Mouse (Mus musculus) kidney, embryonic 16.5 days (tissue): ENCODE data around the gene Cntn2. TPM values are rescaled to one million over a fixed set of nuclear protein-coding genes. Genes with fewer than 3 reads are reported as not detected.

Experiments
- ATAC-seq: fragments of 200-750 bp; cut with Nextera tagmentation; 2 replicates; pipeline ENCODE4 v1.8.0; 2017; ENCODE audit warnings: moderate TSS enrichment; ENCODE audit not compliant: low FRiP score, low TSS enrichment
- H3K27ac ChIP-seq: fragments of 300-500 bp; sonication (generic); 2 replicates; pipeline ENCODE4 v1.5.1; 2014; ENCODE audit warnings: low read length
- H3K27me3 ChIP-seq: fragments of 300-500 bp; sonication (generic); 2 replicates; pipeline ENCODE4 v1.6.1; 2014; ENCODE audit warnings: low read length, control low read depth, mixed read lengths; ENCODE audit not compliant: insufficient read depth
- H3K36me3 ChIP-seq: fragments of 300-500 bp; sonication (generic); 2 replicates; pipeline ENCODE4 v1.6.1; 2014; ENCODE audit warnings: low read length, control low read depth, mixed read lengths; ENCODE audit not compliant: insufficient read depth
- H3K4me1 ChIP-seq: fragments of 300-500 bp; sonication (generic); 2 replicates; pipeline ENCODE4 v1.6.1; 2014; ENCODE audit warnings: low read length, control low read depth, mixed read lengths; ENCODE audit not compliant: insufficient read depth
- H3K4me2 ChIP-seq: fragments of 300-500 bp; sonication (generic); replicated peaks from 2 replicates; pipeline ENCODE4 v1.6.1; 2014; ENCODE audit warnings: low read depth, low read length
- H3K4me3 ChIP-seq: fragments of 300-500 bp; sonication (generic); 2 replicates; pipeline ENCODE4 v1.5.1; 2014; ENCODE audit warnings: mild to moderate bottlenecking, low read length
- H3K9ac ChIP-seq: fragments of 300-500 bp; sonication (generic); replicated peaks from 2 replicates; pipeline ENCODE4 v1.6.1; 2014; ENCODE audit warnings: low read length
- H3K9me3 ChIP-seq: fragments of 300-500 bp; sonication (generic); 2 replicates; pipeline ENCODE4 v1.6.1; 2016; ENCODE audit warnings: low read length, control low read depth
- WGBS: fragments of 180-500 bp; shearing (Covaris S2); extraction: QIAGEN DNeasy Blood & Tissue Kit; methylation state at CpG from one replicate; pipeline ENCODE4 v1.1.7; 2014; 5-methylcytosine and 5-hydroxymethylcytosine counted together
- polyA plus RNA-seq: library from polyadenylated mRNA; unstranded; fragments of >200 nt; fragmentation: Nextera tagmentation; extraction: Ambion mirVana; gene quantifications from 2 replicates; pipeline ENCODE4 v1.2.1, GENCODE M21; 2015

Cntn2 gene
- polyA plus RNA-seq, 1 experiment from 2014 or later = 0.25 TPM

- Histone ChIP-seq H3K4me3 (no peak overlapping the region), H3K27me3 (no peaks in the 10 kb centered on the region), H3K27ac (no peak overlapping the region), H3K36me3 (no peaks in the 10 kb centered on the region), H3K9ac (no peak overlapping the region), H3K9me3 (no peaks in the 10 kb centered on the region), H3K4me2 (no peak overlapping the region), H3K4me1 (no peaks in the 10 kb centered on the region)
- 93% methylated on average over 7 of the region's 7 CpGs for WGBS
- ATAC-seq = no peak
Measured at GRCm38 (mm10) chr1:132572851-132573250, 29.8 kb upstream of the Cntn2 start.

GRCm38 (mm10) chr1:132571613-132572012 lies 28.6 kb upstream of the Cntn2 start:
- H3K9me3 ChIP-seq = no peaks in the 10 kb centered on the region
- no peak for ATAC-seq

GRCm38 (mm10) chr1:132570906-132571305 lies 27.9 kb upstream of the Cntn2 start:
- 83% methylated on average over 8 of the region's 8 CpGs for WGBS
- Histone ChIP-seq H3K4me2 (no peak overlapping the region), H3K27ac (no peak overlapping the region), H3K9me3 (no peaks in the 10 kb centered on the region), H3K4me1 (no peaks in the 10 kb centered on the region), H3K27me3 (no peaks in the 10 kb centered on the region), H3K36me3 (no peaks in the 10 kb centered on the region), H3K9ac (no peak overlapping the region), H3K4me3 (no peak overlapping the region)
- ATAC-seq = no peak

More at GRCm38 (mm10) chr1:132571613-132572012, 28.6 kb upstream of the Cntn2 start:
- H3K27ac ChIP-seq = no peak overlapping the region
- H3K36me3 ChIP-seq = no peaks in the 10 kb centered on the region
- H3K4me1 ChIP-seq = no peaks in the 10 kb centered on the region
- WGBS = 92% methylated on average over 1 of the region's 1 CpGs
- H3K27me3 ChIP-seq = no peaks in the 10 kb centered on the region
- H3K9ac ChIP-seq = no peak overlapping the region
- H3K4me2 ChIP-seq = no peak overlapping the region
- no peak overlapping the region for H3K4me3 ChIP-seq

GRCm38 (mm10) chr1:132570068-132570780 lies 27.2 kb upstream of the Cntn2 start:
- WGBS = 94% methylated on average over 15 of the region's 15 CpGs
- H3K9ac ChIP-seq = no peak overlapping the region
- H3K4me2 ChIP-seq = no peak overlapping the region
- no peaks in the 10 kb centered on the region for H3K4me1 ChIP-seq
- no peaks in the 10 kb centered on the region for H3K36me3 ChIP-seq
- no peaks in the 10 kb centered on the region for H3K27me3 ChIP-seq
- H3K9me3 ChIP-seq = no peaks in the 10 kb centered on the region
- H3K4me3 ChIP-seq = no peak overlapping the region
- H3K27ac ChIP-seq = no peak overlapping the region
- no peak for ATAC-seq

- no peaks in the 10 kb centered on the region for H3K4me1 ChIP-seq
- no peak overlapping the region for H3K4me3 ChIP-seq
- H3K27me3 ChIP-seq = no peaks in the 10 kb centered on the region
- 81% methylated on average over 9 of the region's 9 CpGs for WGBS
- no peak overlapping the region for H3K27ac ChIP-seq
- no peak overlapping the region for H3K9ac ChIP-seq
- H3K4me2 ChIP-seq = no peak overlapping the region
- no peaks in the 10 kb centered on the region for H3K9me3 ChIP-seq
- H3K36me3 ChIP-seq = no peaks in the 10 kb centered on the region
- ATAC-seq = no peak
Measured at GRCm38 (mm10) chr1:132569516-132569915, 26.5 kb upstream of the Cntn2 start.

GRCm38 (mm10) chr1:132567336-132568125 lies 24.5 kb upstream of the Cntn2 start:
- H3K4me2 ChIP-seq = no peak overlapping the region
- H3K27me3 ChIP-seq = no peaks in the 10 kb centered on the region
- no peak overlapping the region for H3K9ac ChIP-seq
- 81% methylated on average over 11 of the region's 11 CpGs for WGBS
- no peaks in the 10 kb centered on the region for H3K36me3 ChIP-seq
- no peaks in the 10 kb centered on the region for H3K4me1 ChIP-seq
- ATAC-seq = no peak
- H3K27ac ChIP-seq = no peak overlapping the region
- no peaks in the 10 kb centered on the region for H3K9me3 ChIP-seq
- no peak overlapping the region for H3K4me3 ChIP-seq

- H3K36me3 ChIP-seq = no peaks in the 10 kb centered on the region
- H3K4me1 ChIP-seq = no peaks in the 10 kb centered on the region
- no peak overlapping the region for H3K4me2 ChIP-seq
- WGBS = 67% methylated on average over 7 of the region's 7 CpGs
- no peak overlapping the region for H3K27ac ChIP-seq
- peaks cover 4% of the 10 kb centered on the region; the same call in 1 of the 2 replicates for H3K27me3 ChIP-seq
- H3K9me3 ChIP-seq = no peaks in the 10 kb centered on the region
- H3K9ac ChIP-seq = no peak overlapping the region
- no peak overlapping the region for H3K4me3 ChIP-seq
- no peak for ATAC-seq
Measured at GRCm38 (mm10) chr1:132565766-132566165, 22.7 kb upstream of the Cntn2 start.

- Histone ChIP-seq H3K4me2 (no peak overlapping the region), H3K4me3 (no peak overlapping the region), H3K27me3 (peaks cover 9% of the 10 kb centered on the region), H3K27ac (no peak overlapping the region), H3K9me3 (no peaks in the 10 kb centered on the region), H3K4me1 (no peaks in the 10 kb centered on the region), H3K36me3 (no peaks in the 10 kb centered on the region), H3K9ac (no peak overlapping the region)
- ATAC-seq = no peak
- 30% methylated on average over 6 of the region's 6 CpGs for WGBS
Measured at GRCm38 (mm10) chr1:132564946-132565345, 21.9 kb upstream of the Cntn2 start.

GRCm38 (mm10) chr1:132562337-132562795 lies 19.3 kb upstream of the Cntn2 start:
- ATAC-seq = no peak
- no peak overlapping the region for H3K4me2 ChIP-seq
- no peak overlapping the region for H3K4me3 ChIP-seq
- H3K9ac ChIP-seq = no peak overlapping the region
- H3K27ac ChIP-seq = no peak overlapping the region
- H3K27me3 ChIP-seq = peaks cover 14% of the 10 kb centered on the region
- 19% methylated on average over 10 of the region's 10 CpGs for WGBS
- peaks cover 8% of the 10 kb centered on the region for H3K4me1 ChIP-seq
- H3K36me3 ChIP-seq = no peaks in the 10 kb centered on the region
- no peaks in the 10 kb centered on the region for H3K9me3 ChIP-seq
